10 mouse cellular contexts compared by ENCODE assay signal in the genomic region with DNA sequence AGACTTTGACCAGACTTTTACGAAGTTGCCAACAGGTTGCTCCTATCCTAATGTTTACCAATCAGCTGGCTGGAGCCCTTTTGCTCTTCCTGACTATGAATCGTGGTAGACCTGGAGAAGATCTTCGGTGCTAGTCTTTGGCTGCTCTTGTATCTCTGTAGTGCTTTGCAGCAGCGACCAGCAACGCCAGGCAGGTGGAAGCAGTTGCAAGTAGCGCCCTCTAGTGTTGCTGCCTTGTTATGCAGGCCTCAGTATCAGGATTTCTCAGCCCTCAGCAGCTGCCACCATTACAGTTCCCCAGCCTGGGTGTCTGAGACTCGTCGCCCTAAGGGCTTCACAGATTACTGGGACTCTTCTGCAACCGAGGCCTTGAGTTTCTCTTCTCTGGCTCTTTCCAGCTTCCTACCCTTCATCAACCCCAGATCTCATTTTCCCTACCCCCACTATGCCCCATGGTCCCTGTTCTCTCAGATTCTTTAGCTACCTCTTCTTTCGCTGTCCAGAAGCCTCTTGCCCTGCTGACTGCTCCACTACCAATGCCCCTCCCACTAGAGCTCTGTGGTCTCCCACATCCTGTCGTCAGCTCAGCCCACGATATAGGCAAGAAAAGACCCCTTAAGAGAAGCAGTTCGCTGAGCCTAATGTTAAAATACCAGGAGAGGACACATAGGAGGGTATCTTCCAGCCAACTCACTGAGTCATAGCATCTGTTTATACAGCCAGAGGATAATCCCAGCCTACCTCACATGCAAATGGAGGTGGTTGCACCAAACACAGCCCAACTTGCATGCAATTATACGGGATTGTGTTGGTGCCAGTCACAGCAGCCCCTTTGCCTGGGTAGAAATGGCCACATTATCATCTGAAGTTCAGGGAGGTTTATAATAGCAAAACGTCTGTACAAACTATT.
DNase-seq lines count a peak whose midpoint lies in the region; ATAC-seq and TF ChIP-seq lines count a peak whose summit lies in the region.
"Had no signal": no experiment of that assay in that cellular context is flagged by ENCODE, and none has a peak within 500 bp of the region (broad histone marks: within the 10 kb centered on the region; RNA-seq: fewer than 3 reads in every experiment).

No protein-coding gene starts in this region.

- no peaks in the 10 kb centered on the region for H3K79me2 ChIP-seq in CH12.LX (replicated peaks; ENCODE audit: control insufficient read depth, extremely low read depth, insufficient read depth, poor library complexity, severe bottlenecking)

- 0 out of 2 replicates have a peak, but pooled peaks have one; percentile 6 for ATAC-seq in hindbrain, embryonic 11.5 days (ENCODE audit: low FRiP score)
- ATAC-seq in hindbrain, embryonic 12.5 days (ENCODE audit: low FRiP score), result no peak
- ATAC-seq in forebrain, embryonic 15.5 days (replicated peaks), result peak; percentile 51; the same call in 1 of the 2 replicates
- ATAC-seq in megakaryocyte-erythroid progenitor cell, adult 5-6 weeks (replicated peaks; ENCODE audit: low FRiP score, low TSS enrichment, poor library complexity, severe bottlenecking), result peak; percentile 93

- H3K9me3 ChIP-seq in hindbrain, embryonic 11.5 days (ENCODE audit: control insufficient read depth, low read length), result no peaks in the 10 kb centered on the region
- no peaks in the 10 kb centered on the region for H3K9me3 ChIP-seq in hindbrain, embryonic 12.5 days (replicated peaks)
- no peaks in the 10 kb centered on the region for H3K9me3 ChIP-seq in CH12.LX (replicated peaks; ENCODE audit: low read length)
- H3K9me3 ChIP-seq in forebrain, embryonic 15.5 days, result no peaks in the 10 kb centered on the region
- H3K9me3 ChIP-seq: embryonic facial prominence, embryonic 15.5 days; lung, embryonic 15.5 days had no signal

- in situ Hi-C loops in CH12.LX (cut with MboI; ENCODE audit: low pct_ligation_motif_present, low pct_unique_long_range_greater_than_20kb, low sequenced_read_pairs), result no loop called here

- dilution Hi-C loops in CH12.LX (cut with MboI; ENCODE audit: extremely low pct_ligation_motif_present, extremely low pct_unique_long_range_greater_than_20kb, low sequenced_read_pairs), result no loop called here

- 42% methylated on average over 15 of the region's 15 CpGs for WGBS in hindbrain, embryonic 11.5 days
- 42% methylated on average over 15 of the region's 15 CpGs for WGBS in hindbrain, embryonic 12.5 days
- 42% methylated on average over 15 of the region's 15 CpGs for WGBS in forebrain, embryonic 15.5 days

- no peak overlapping the region for H3K4me3 ChIP-seq in hindbrain, embryonic 11.5 days (ENCODE audit: low read depth, low read length)
- no peak overlapping the region for H3K4me3 ChIP-seq in hindbrain, embryonic 12.5 days
- no peak overlapping the region for H3K4me3 ChIP-seq in CH12.LX (replicated peaks in 1 of 3; ENCODE audit: low read depth in 2 of 3, low read length in 2 of 3, poor library complexity in 1 of 3)
- H3K4me3 ChIP-seq in forebrain, embryonic 15.5 days, result no peak overlapping the region
- H3K4me3 ChIP-seq in layer of hippocampus, adult 2 months, result no peak overlapping the region
- H3K4me3 ChIP-seq: embryonic facial prominence, embryonic 15.5 days; lung, embryonic 15.5 days had no signal

- no peak overlapping the region for H3K9ac ChIP-seq in hindbrain, embryonic 11.5 days (ENCODE audit: low read depth, low read length)
- H3K9ac ChIP-seq in hindbrain, embryonic 12.5 days, result no peak overlapping the region
- H3K9ac ChIP-seq in CH12.LX (ENCODE audit: insufficient read depth, low read depth), result no peak overlapping the region
- no peak overlapping the region for H3K9ac ChIP-seq in forebrain, embryonic 15.5 days (replicated peaks)
- H3K9ac ChIP-seq: embryonic facial prominence, embryonic 15.5 days; lung, embryonic 15.5 days had no signal

- TF ChIP-seq EP300 in CH12.LX (IDR thresholded peaks at IDR 0.05; ENCODE audit: low read length), result no peak

- no peaks in the 10 kb centered on the region for H3K36me3 ChIP-seq in hindbrain, embryonic 11.5 days (ENCODE audit: control insufficient read depth, insufficient read depth, low read length)
- no peaks in the 10 kb centered on the region for H3K36me3 ChIP-seq in hindbrain, embryonic 12.5 days
- H3K36me3 ChIP-seq in CH12.LX (replicated peaks in 1 of 2; ENCODE audit: control insufficient read depth in 1 of 2, insufficient read depth in 1 of 2, low read length in 1 of 2), result no peaks in the 10 kb centered on the region
- no peaks in the 10 kb centered on the region for H3K36me3 ChIP-seq in forebrain, embryonic 15.5 days
- H3K36me3 ChIP-seq: embryonic facial prominence, embryonic 15.5 days; lung, embryonic 15.5 days had no signal

- no peak overlapping the region for H3K4me2 ChIP-seq in hindbrain, embryonic 11.5 days (replicated peaks; ENCODE audit: low read depth, low read length)
- no peak overlapping the region for H3K4me2 ChIP-seq in hindbrain, embryonic 12.5 days (replicated peaks)
- H3K4me2 ChIP-seq in CH12.LX (ENCODE audit: insufficient read depth, low read depth, poor library complexity, severe bottlenecking), result no peak overlapping the region
- H3K4me2 ChIP-seq in forebrain, embryonic 15.5 days (replicated peaks), result no peak overlapping the region
- H3K4me2 ChIP-seq: embryonic facial prominence, embryonic 15.5 days; lung, embryonic 15.5 days had no signal

- no peak for TF ChIP-seq POLR2A in CH12.LX (IDR thresholded peaks at IDR 0.05; ENCODE audit: low read depth, low read length)
- no peak for TF ChIP-seq POLR2A in brain, embryonic 14.5 days (IDR thresholded peaks at IDR 0.05; ENCODE audit: borderline replicate concordance, extremely low read depth, insufficient read depth, insufficient read length, poor library complexity, severe bottlenecking)

- peak; percentile 82 for DNase-seq in hindbrain, embryonic 11.5 days (ENCODE audit: low spot score)
- peak; percentile 62 for DNase-seq in CH12.LX (ENCODE audit: extremely low read depth)
- DNase-seq in brain, embryonic 14.5 days (ENCODE audit: low read depth), result peak; percentile 49
- peak; percentile 48 to 62 for DNase-seq in layer of hippocampus, adult 2 months (ENCODE audit: low spot score in 2 of 2)
- peak; percentile 72 for DNase-seq in thymus, postnatal 4 days

- TF ChIP-seq CTCF in CH12.LX (conservative IDR thresholded peaks at IDR 0.05 in 1 of 2, IDR thresholded peaks at IDR 0.05 in 1 of 2; ENCODE audit: low read depth in 2 of 2, low read length in 2 of 2), result peak; percentile 78 to 91
- peak; percentile 81 for TF ChIP-seq CTCF in brain, embryonic 14.5 days (IDR thresholded peaks at IDR 0.05; ENCODE audit: borderline replicate concordance, extremely low read depth, insufficient read depth, insufficient read length)
- TF ChIP-seq CTCF in layer of hippocampus, adult 2 months (conservative IDR thresholded peaks at IDR 0.05), result peak; percentile 91

- no peaks in the 10 kb centered on the region for H3K27me3 ChIP-seq in hindbrain, embryonic 11.5 days (ENCODE audit: control insufficient read depth, insufficient read depth, low read length)
- H3K27me3 ChIP-seq in hindbrain, embryonic 12.5 days, result no peaks in the 10 kb centered on the region
- H3K27me3 ChIP-seq in CH12.LX (replicated peaks), result peaks cover 9% of the 10 kb centered on the region
- no peaks in the 10 kb centered on the region for H3K27me3 ChIP-seq in forebrain, embryonic 15.5 days
- H3K27me3 ChIP-seq: embryonic facial prominence, embryonic 15.5 days; lung, embryonic 15.5 days had no signal

- no peak overlapping the region for H3K27ac ChIP-seq in hindbrain, embryonic 11.5 days (ENCODE audit: low read depth, low read length)
- H3K27ac ChIP-seq in hindbrain, embryonic 12.5 days, result no peak overlapping the region
- H3K27ac ChIP-seq in CH12.LX (ENCODE audit: insufficient read depth, low read depth), result no peak overlapping the region
- H3K27ac ChIP-seq in forebrain, embryonic 15.5 days (replicated peaks), result no peak overlapping the region
- no peak overlapping the region for H3K27ac ChIP-seq in layer of hippocampus, adult 2 months
- H3K27ac ChIP-seq: embryonic facial prominence, embryonic 15.5 days; lung, embryonic 15.5 days had no signal

- peak; percentile 35 for TF ChIP-seq RAD21 in CH12.LX (IDR thresholded peaks at IDR 0.05; ENCODE audit: low read depth, low read length)

- no peaks in the 10 kb centered on the region for H3K4me1 ChIP-seq in hindbrain, embryonic 11.5 days (replicated peaks; ENCODE audit: control insufficient read depth, insufficient read depth, low read length)
- H3K4me1 ChIP-seq in hindbrain, embryonic 12.5 days, result no peaks in the 10 kb centered on the region
- peaks cover 2 to 8% of the 10 kb centered on the region in 2 experiments; a peak in 3 of 4 replicates for H3K4me1 ChIP-seq in CH12.LX (ENCODE audit: control insufficient read depth in 1 of 2, insufficient read depth in 2 of 2)
- no peaks in the 10 kb centered on the region for H3K4me1 ChIP-seq in forebrain, embryonic 15.5 days
- H3K4me1 ChIP-seq: embryonic facial prominence, embryonic 15.5 days; lung, embryonic 15.5 days had no signal

TF ChIP-seq in CH12.LX, 34 proteins besides CTCF, POLR2A, EP300 and RAD21:
- TF ChIP-seq SMC3 (IDR thresholded peaks at IDR 0.05; ENCODE audit: low read depth, low read length) (peak; percentile 19; the same call in 1 of the 2 replicates), TCF12 (IDR thresholded peaks at IDR 0.05; ENCODE audit: low read depth, low read length) (0 out of 2 replicates have a peak, but pooled peaks have one; percentile 19), NRF1 (IDR thresholded peaks at IDR 0.05; ENCODE audit: low read depth, low read length) (no peak), GABPA (IDR thresholded peaks at IDR 0.05; ENCODE audit: insufficient replicate concordance, low read depth, low read length) (no peak)
